Comparison of ENCODE assay signal across 8 mouse cellular contexts in the genomic region with DNA sequence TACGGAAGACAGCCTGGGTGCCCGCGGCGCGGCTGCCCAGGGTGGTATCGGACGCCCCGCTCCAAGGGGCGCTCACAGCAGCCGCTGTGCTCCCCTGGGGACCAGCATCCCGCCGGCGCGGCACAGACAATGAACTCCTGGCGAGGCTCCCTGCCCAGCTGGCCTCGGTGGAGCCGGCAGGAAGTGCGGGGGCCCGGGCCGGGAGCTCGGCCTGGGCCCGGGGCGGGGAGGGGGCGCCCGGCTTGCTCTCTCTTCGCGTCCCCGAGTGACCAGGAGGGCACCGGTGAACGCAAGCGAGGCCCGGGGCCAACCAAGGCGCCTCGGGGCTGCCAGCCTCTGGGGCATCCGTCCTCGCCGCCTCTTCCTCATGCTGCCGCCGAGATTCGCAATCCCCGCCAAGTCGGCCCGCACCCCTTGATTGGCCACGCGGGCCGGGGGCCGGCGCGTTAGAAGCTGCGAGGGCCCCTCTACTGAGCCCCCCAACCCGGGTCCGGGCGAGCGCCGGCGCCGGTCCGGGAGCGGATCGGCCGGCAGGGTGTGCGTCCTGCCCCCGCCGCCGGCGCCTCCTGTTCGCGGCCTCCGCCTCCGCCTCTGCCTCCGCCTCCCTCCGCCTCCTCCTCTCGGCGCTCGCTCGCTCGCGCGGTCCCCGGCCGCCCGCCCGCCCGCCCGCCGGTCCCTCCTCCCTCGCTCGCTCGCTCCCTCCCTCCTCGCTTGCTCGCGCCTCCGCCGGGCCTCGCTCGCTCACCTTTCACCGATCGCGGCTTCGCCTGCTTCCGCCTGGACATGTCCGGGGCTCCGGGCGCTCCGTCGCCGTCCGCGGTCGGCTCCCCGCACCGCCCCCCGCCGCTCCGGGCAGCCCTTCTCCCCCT. TPM values are rescaled to one million over a fixed set of nuclear protein-coding genes. Genes with fewer than 3 reads are reported as not detected.
DNase-seq lines count a peak whose midpoint lies in the region; ATAC-seq lines count a peak whose summit lies in the region.

No protein-coding gene starts in this region.

- peaks cover 91% of the 10 kb centered on the region for H3K4me1 ChIP-seq in hindbrain, embryonic 10.5 days (replicated peaks)

- WGBS in hindbrain, embryonic 10.5 days = under 1% methylated on average over 112 of the region's 115 CpGs

- H3K4me3 ChIP-seq in hindbrain, embryonic 10.5 days = peak overlapping the region; percentile 96

- 0 out of 2 replicates have a peak, but pooled peaks have one; percentile 43 for ATAC-seq in megakaryocyte-erythroid progenitor cell, adult 5-6 weeks (replicated peaks; ENCODE audit: low FRiP score, low TSS enrichment, poor library complexity, severe bottlenecking)

- H3K9me3 ChIP-seq in hindbrain, embryonic 10.5 days = no peaks in the 10 kb centered on the region

- intact Hi-C loops in left cerebral cortex, postnatal 25 days (cut with DNase I) = loop anchor here (5.0 kb wide), 2 partner anchors 66 to 161 kb away; no protein-coding TSS in a partner anchor

- H3K27ac ChIP-seq in hindbrain, embryonic 10.5 days = peak overlapping the region; percentile 100

- peak; percentile 57 for DNase-seq in right cerebral cortex, postnatal 14 days
- DNase-seq in right cerebral cortex, adult 2 months (ENCODE audit: low spot score in 2 of 2) = no peak
- peak; percentile 70 for DNase-seq in cerebellum, adult 9-10 months
- peak; percentile 18 to 33 for DNase-seq in frontal cortex, postnatal 14 days (ENCODE audit: low spot score in 2 of 2)
- peak; percentile 81 for DNase-seq in hindbrain, embryonic 10.5 days (ENCODE audit: low spot score)
- DNase-seq in left cerebral cortex, postnatal 25 days (ENCODE audit: low spot score in 2 of 2) = peak; percentile 33 to 50
- DNase-seq in testis, postnatal 10 days (ENCODE audit: low spot score) = peak; percentile 76

- no peaks in the 10 kb centered on the region for H3K36me3 ChIP-seq in hindbrain, embryonic 10.5 days

- peaks cover 26% of the 10 kb centered on the region for H3K27me3 ChIP-seq in hindbrain, embryonic 10.5 days (ENCODE audit: insufficient read depth, poor library complexity, severe bottlenecking)

RNA-seq across cellular contexts. Expression of a gene that starts 0.7 kb away (rescaled TPM):
- 32.8 and 41.3 TPM in 2 replicates for polyA plus RNA-seq in hindbrain, embryonic 10.5 days (2016; fragmentation: Nextera tagmentation; extraction: Ambion mirVana)
- 10 to 100 TPM; 25.3 TPM for total RNA-seq in left cerebral cortex, postnatal 25 days (2021)
- total RNA-seq in megakaryocyte-erythroid progenitor cell, adult 5-6 weeks (2014; fragmentation: Nextera tagmentation) = not detected in 2 replicates
- not detected in 2 replicates for total RNA-seq in megakaryocyte-erythroid progenitor cell, adult 5-6 weeks (2017)

Comparison
In these comparisons a context has a peak if more than half of its experiments do, and no peak if none do; other contexts are left out.
1. DNase-seq: peak in right cerebral cortex, postnatal 14 days (single experiment), cerebellum, adult 9-10 months (single experiment), frontal cortex, postnatal 14 days (2 of 2), hindbrain, embryonic 10.5 days (single experiment), left cerebral cortex, postnatal 25 days (2 of 2) and testis, postnatal 10 days (single experiment); none in right cerebral cortex, adult 2 months (0 of 2).
2. RNA of a gene that starts 0.7 kb away (total RNA-seq): 25.3 TPM in left cerebral cortex, postnatal 25 days; not detected in megakaryocyte-erythroid progenitor cell, adult 5-6 weeks; every median in the first group is over 10 times any median in the second.